Mouse (Mus musculus) small intestine, adult 10 weeks (tissue): ENCODE results near the gene Snrpc. TPM values are rescaled to one million over a fixed set of nuclear protein-coding genes. Genes with fewer than 3 reads are reported as not detected.

Experiments used
- polyA plus RNA-seq: library from polyadenylated mRNA; stranded (reverse); fragments of 350-450 nt; fragmentation: Illumina TruSeq; extraction: RNeasy Lipid Tissue Mini Kit (QIAGEN cat#74804); gene quantifications from one replicate; pipeline ENCODE4 v1.2.3, GENCODE M21; 2014; ENCODE audit warnings: low replicate concordance

Gene Snrpc
- polyA plus RNA-seq, result 35.8 TPM

GRCm38 (mm10) chr17:27837850-27838249 is at the start of gene Snrpc:
Gene Snrpc (plus strand): TSS chr17:27838150.

GRCm38 (mm10) chr17:27820568-27821406 is 17.2 kb upstream of the Snrpc start, which contains the start of gene D17Wsu92e:
Gene D17Wsu92e (minus strand): TSS chr17:27820648.

GRCm38 (mm10) chr17:27856265-27856797 is 18.4 kb downstream of the Snrpc start, which contains the start of gene Uhrf1bp1:
Gene Uhrf1bp1 (plus strand): TSS chr17:27856441.

Other genes starting within 250 kb of the Snrpc start
- 10.1 TPM for gene Nudt3, start 214.7 kb upstream of the Snrpc start, polyA plus RNA-seq
- gene RPS10-NUDT3, start 202.9 kb upstream of the Snrpc start, polyA plus RNA-seq, result not detected
- 11.7 TPM for gene Rps10, start 201.5 kb upstream of the Snrpc start, polyA plus RNA-seq
- gene Pacsin1, start 182.6 kb upstream of the Snrpc start, polyA plus RNA-seq, result not detected
- gene Spdef, start 109.2 kb upstream of the Snrpc start, polyA plus RNA-seq, result not detected
- 45.7 TPM for gene D17Wsu92e, start 17.5 kb upstream of the Snrpc start, polyA plus RNA-seq
- 0.82 TPM for gene Uhrf1bp1, start 18.3 kb downstream of the Snrpc start, polyA plus RNA-seq
- gene Anks1, start 71.2 kb downstream of the Snrpc start, polyA plus RNA-seq, result 1.2 TPM
- 15.4 TPM for gene Taf11, start 71.7 kb downstream of the Snrpc start, polyA plus RNA-seq
- not detected for gene Tcp11, start 242.5 kb downstream of the Snrpc start, polyA plus RNA-seq